Mouse (Mus musculus) kidney, embryonic 16.5 days (tissue): ENCODE results near the gene Timeless. TPM values are rescaled to one million over a fixed set of nuclear protein-coding genes. Genes with fewer than 3 reads are reported as not detected.
A peak's percentile ranks its signal among the peaks of the same experiment; 100 is the strongest.
"Not testable (repeated sequence)": the region's sequence is repeated elsewhere in the genome, so short reads cannot be mapped to it uniquely, and the experiment has no call there.

Source experiments
- ATAC-seq: fragments of 200-750 bp; cut with Nextera tagmentation; 2 replicates; pipeline ENCODE4 v1.8.0; 2017; ENCODE audit warnings: moderate TSS enrichment; ENCODE audit not compliant: low FRiP score, low TSS enrichment
- H3K27ac ChIP-seq: fragments of 300-500 bp; sonication (generic); 2 replicates; pipeline ENCODE4 v1.5.1; 2014; ENCODE audit warnings: low read length
- H3K27me3 ChIP-seq: fragments of 300-500 bp; sonication (generic); 2 replicates; pipeline ENCODE4 v1.6.1; 2014; ENCODE audit warnings: low read length, control low read depth, mixed read lengths; ENCODE audit not compliant: insufficient read depth
- H3K36me3 ChIP-seq: fragments of 300-500 bp; sonication (generic); 2 replicates; pipeline ENCODE4 v1.6.1; 2014; ENCODE audit warnings: low read length, control low read depth, mixed read lengths; ENCODE audit not compliant: insufficient read depth
- H3K4me1 ChIP-seq: fragments of 300-500 bp; sonication (generic); 2 replicates; pipeline ENCODE4 v1.6.1; 2014; ENCODE audit warnings: low read length, control low read depth, mixed read lengths; ENCODE audit not compliant: insufficient read depth
- H3K4me2 ChIP-seq: fragments of 300-500 bp; sonication (generic); replicated peaks from 2 replicates; pipeline ENCODE4 v1.6.1; 2014; ENCODE audit warnings: low read depth, low read length
- H3K4me3 ChIP-seq: fragments of 300-500 bp; sonication (generic); 2 replicates; pipeline ENCODE4 v1.5.1; 2014; ENCODE audit warnings: mild to moderate bottlenecking, low read length
- H3K9ac ChIP-seq: fragments of 300-500 bp; sonication (generic); replicated peaks from 2 replicates; pipeline ENCODE4 v1.6.1; 2014; ENCODE audit warnings: low read length
- H3K9me3 ChIP-seq: fragments of 300-500 bp; sonication (generic); 2 replicates; pipeline ENCODE4 v1.6.1; 2016; ENCODE audit warnings: low read length, control low read depth
- WGBS: fragments of 180-500 bp; shearing (Covaris S2); extraction: QIAGEN DNeasy Blood & Tissue Kit; methylation state at CpG from one replicate; pipeline ENCODE4 v1.1.7; 2014; 5-methylcytosine and 5-hydroxymethylcytosine counted together
- polyA plus RNA-seq: library from polyadenylated mRNA; unstranded; fragments of >200 nt; fragmentation: Nextera tagmentation; extraction: Ambion mirVana; gene quantifications from 2 replicates; pipeline ENCODE4 v1.2.1, GENCODE M21; 2015

Gene Timeless
- polyA plus RNA-seq: 64.5 and 68.2 TPM in 2 replicates

DNA sequence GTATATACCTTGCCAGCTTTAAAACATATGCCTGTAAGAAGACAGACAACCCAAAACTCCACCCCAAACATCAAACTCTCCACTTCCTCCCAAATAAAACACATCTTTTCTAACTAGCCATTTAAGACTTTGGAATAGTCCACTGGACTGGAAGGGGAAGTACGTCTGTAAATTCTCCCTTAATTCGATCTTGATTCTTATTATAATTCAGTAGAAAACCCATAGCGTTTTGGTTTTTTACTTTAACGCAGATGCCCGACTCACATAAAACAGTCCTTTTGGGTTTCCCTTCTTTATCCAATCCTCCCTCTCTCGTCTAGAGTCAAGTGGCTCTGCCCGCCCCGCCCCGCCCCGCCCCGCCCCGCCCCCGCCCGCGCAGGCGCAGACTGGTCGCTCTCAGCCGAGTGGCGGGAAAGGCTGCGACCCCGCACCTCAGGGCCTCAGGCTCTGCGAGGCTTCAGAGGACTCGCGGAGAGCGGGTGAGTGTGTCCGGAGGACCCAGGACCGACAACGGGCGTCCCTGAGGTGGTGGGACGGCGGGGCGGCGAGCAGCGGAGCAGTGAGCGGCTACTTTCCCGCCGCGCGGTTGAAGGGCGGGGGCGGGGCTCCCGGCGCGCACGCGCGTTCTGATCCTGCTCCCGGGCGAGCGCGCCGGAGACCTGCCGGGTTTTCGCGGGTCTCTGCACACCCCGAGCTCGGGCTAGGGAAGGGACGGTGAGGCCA, at the start of gene Timeless:
Gene Timeless, plus strand, starts transcription at position 369 of the 723 bp plus-strand sequence.
- Histone ChIP-seq H3K27ac (peak within 1 kb of the TSS; percentile 98), H3K4me1 (peaks cover 14% of the 10 kb centered on the region), H3K4me2 (peak within 1 kb of the TSS; percentile 85), H3K27me3 (no peaks in the 10 kb centered on the region), H3K9ac (peak within 1 kb of the TSS; percentile 88), H3K9me3 (no peaks in the 10 kb centered on the region), H3K36me3 (0 out of 2 replicates have a peak, but pooled peaks cover 5% of the 10 kb centered on the region), H3K4me3 (peak within 1 kb of the TSS; percentile 89)
- 0% methylated on average over 55 of the region's 58 CpGs for WGBS
- peak; percentile 91 for ATAC-seq

DNA sequence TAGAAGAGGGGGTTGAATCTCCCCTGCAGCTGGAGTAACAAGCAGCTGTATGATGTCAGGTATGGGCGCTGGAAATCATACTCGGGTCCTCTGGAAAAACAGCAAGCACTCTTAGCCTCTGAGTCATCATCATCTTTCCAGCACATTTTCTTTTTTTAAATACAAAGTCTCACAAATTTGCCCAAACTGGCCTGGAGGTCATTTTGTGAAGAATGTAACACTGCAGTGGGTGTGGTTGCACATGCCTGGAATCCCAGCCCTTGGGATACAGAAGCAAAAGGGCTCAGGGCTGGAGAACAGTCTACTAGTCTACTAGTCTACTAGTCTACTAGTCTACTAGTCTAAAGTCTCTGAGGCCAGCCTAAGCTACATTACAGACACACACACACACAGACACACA, 47.6 kb upstream of the Timeless start:
- Histone ChIP-seq H3K9ac (no peak overlapping the region), H3K4me3 (no peak overlapping the region), H3K36me3 (no peaks in the 10 kb centered on the region), H3K4me1 (peaks cover 9% of the 10 kb centered on the region), H3K4me2 (no peak overlapping the region), H3K27ac (no peak overlapping the region), H3K9me3 (no peaks in the 10 kb centered on the region), H3K27me3 (no peaks in the 10 kb centered on the region)
- WGBS: 80% methylated on average over 2 of the region's 2 CpGs
- no peak for ATAC-seq

DNA sequence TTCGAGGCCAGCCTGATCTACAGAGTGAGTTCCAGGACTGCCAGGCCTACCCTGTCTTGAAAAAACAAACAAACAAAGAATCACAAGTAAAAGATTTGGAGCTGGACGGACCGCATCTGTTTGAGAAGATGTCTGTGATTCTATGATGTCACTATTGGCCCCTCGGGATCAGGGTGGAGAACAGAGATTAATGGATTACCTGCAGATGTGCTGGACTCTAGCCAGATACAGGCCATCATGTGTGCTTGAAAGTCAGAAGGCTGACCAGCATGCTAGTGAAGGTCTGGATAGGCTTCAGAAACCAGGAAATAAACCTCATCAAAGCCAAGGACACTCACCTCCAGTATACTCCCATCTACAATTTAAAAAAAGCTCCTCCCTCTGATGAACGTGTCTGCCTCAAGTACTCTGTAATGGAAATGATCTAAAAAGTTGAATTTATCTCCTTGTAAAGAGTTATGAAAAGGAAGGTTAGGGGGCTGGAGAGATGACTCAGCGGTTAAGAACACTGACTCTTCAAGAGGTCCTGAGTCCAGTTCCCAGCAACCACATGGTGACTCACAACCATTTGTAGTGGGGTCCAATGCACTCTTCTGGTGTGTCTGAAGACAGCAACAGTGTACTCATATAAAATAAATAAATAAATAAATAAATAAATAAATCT, 46.5 kb upstream of the Timeless start:
- no peak overlapping the region for H3K9ac ChIP-seq
- H3K9me3 ChIP-seq: no peaks in the 10 kb centered on the region
- WGBS: 66% methylated on average over 6 of the region's 6 CpGs
- H3K27ac ChIP-seq: no peak overlapping the region
- H3K4me3 ChIP-seq: no peak overlapping the region
- peak; percentile 11; the same call in 1 of the 2 replicates for ATAC-seq
- no peaks in the 10 kb centered on the region for H3K4me1 ChIP-seq
- H3K36me3 ChIP-seq: no peaks in the 10 kb centered on the region
- H3K27me3 ChIP-seq: no peaks in the 10 kb centered on the region
- H3K4me2 ChIP-seq: no peak overlapping the region

DNA sequence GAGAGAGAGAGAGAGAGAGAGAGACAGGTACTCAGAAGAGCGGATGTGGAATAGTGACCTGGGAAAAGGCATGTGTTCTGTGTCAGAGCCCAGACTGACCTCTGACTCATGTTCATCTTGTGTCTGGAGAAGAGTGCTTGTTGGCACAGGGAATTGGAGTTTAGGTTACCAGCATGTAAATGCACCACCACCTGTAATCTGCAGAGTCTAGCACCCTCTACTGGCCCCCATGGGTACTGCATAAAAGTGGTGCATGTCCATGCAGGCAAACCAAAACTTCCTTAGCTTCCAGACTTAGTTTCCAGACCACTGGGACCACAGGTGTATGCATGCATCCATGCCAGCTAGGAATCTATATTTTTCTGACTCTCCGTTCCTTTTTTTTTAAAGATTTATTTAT, 45.9 kb upstream of the Timeless start:
- no peak overlapping the region for H3K9ac ChIP-seq
- no peaks in the 10 kb centered on the region for H3K9me3 ChIP-seq
- WGBS: 41% methylated on average over 2 of the region's 2 CpGs
- H3K27me3 ChIP-seq: no peaks in the 10 kb centered on the region
- no peaks in the 10 kb centered on the region for H3K4me1 ChIP-seq
- no peak overlapping the region for H3K27ac ChIP-seq
- no peak overlapping the region for H3K4me3 ChIP-seq
- H3K4me2 ChIP-seq: no peak overlapping the region
- ATAC-seq: peak; percentile 64; the same call in 1 of the 2 replicates
- H3K36me3 ChIP-seq: no peaks in the 10 kb centered on the region

DNA sequence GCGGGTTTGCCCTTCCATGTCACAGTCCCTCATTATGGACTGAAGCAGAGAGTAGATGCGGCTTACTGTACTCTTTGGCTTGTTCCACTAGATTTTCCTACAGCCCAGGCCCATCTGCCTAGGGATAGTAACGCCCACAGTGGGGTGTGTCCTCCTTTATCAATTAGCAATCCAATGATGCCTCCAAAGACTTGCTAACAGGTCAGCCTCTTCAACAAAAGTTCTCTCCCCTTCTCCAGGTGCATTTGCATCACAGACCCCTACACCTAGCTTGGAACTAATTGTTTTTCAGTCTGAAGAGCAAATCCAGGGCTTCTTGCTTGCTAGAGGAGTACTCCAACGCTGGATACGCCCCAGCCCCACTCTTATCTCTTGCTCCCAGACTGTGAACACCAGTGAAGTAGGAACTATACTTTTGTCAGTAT, 44.7 kb upstream of the Timeless start:
- no peaks in the 10 kb centered on the region for H3K4me1 ChIP-seq
- H3K27me3 ChIP-seq: no peaks in the 10 kb centered on the region
- H3K9me3 ChIP-seq: no peaks in the 10 kb centered on the region
- WGBS: 69% methylated on average over 5 of the region's 5 CpGs
- no peak overlapping the region for H3K27ac ChIP-seq
- no peak for ATAC-seq
- H3K9ac ChIP-seq: no peak overlapping the region
- no peaks in the 10 kb centered on the region for H3K36me3 ChIP-seq
- no peak overlapping the region for H3K4me3 ChIP-seq
- H3K4me2 ChIP-seq: no peak overlapping the region

DNA sequence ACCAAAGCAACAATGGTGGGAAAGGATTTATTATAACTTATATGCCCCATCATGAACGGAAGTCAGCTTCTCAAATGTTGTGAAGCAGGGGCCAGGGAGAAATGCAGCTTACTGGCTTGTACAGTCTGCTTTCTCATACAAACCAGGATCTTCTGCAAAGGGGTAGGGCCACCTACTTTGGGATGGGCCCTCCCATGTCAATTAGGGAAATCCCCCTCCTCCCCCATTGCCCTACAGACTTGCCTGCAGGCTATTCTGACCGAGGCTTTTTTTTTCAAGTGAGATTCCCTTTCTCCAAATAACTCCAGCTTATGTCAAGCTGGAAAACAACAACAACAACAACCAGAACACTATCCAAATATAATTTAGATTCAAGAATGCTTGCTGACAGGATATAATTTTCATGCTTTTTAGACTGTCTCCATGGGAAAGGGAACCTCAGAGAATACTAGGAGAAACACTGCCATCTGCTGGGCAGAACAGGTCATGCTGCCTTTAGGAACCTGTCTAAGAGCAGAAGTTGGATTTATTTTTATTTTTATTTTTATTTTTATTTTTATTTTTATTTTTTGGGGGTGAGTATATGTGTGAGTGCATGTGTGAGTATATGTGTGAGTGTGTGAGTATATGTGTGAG, 43.5 kb upstream of the Timeless start:
- no peaks in the 10 kb centered on the region for H3K9me3 ChIP-seq
- WGBS: 44% methylated on average over 2 of the region's 2 CpGs
- no peak overlapping the region for H3K4me3 ChIP-seq
- no peaks in the 10 kb centered on the region for H3K36me3 ChIP-seq
- no peaks in the 10 kb centered on the region for H3K27me3 ChIP-seq
- H3K27ac ChIP-seq: no peak overlapping the region
- H3K4me1 ChIP-seq: no peaks in the 10 kb centered on the region
- ATAC-seq: no peak
- H3K9ac ChIP-seq: no peak overlapping the region
- H3K4me2 ChIP-seq: no peak overlapping the region

DNA sequence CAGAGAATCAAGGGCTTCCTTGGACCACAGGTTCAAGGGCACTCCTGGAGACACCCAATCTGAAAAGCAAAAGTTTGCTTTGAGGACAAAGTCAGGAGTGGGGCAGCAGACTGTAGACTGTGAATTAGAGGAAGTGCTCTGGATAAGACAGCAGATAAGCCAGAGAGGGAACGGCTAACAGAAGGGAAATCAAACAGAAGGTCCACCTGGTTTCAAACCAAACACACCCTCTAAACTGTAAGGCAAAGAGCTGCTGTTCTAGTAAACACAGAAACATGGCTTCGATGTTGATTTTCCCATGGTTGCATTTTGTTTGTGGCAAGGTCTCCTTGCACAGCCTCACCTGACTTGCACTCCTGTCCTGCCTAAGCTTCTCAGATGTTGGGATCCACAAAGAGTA, 40.4 kb upstream of the Timeless start:
- Histone ChIP-seq H3K4me2 (no peak overlapping the region), H3K9me3 (no peaks in the 10 kb centered on the region), H3K4me3 (no peak overlapping the region), H3K4me1 (0 out of 2 replicates have a peak, but pooled peaks cover 4% of the 10 kb centered on the region), H3K36me3 (no peaks in the 10 kb centered on the region), H3K27me3 (peaks cover 17% of the 10 kb centered on the region), H3K9ac (no peak overlapping the region), H3K27ac (no peak overlapping the region)
- no peak for ATAC-seq
- WGBS: 74% methylated on average over 2 of the region's 2 CpGs

DNA sequence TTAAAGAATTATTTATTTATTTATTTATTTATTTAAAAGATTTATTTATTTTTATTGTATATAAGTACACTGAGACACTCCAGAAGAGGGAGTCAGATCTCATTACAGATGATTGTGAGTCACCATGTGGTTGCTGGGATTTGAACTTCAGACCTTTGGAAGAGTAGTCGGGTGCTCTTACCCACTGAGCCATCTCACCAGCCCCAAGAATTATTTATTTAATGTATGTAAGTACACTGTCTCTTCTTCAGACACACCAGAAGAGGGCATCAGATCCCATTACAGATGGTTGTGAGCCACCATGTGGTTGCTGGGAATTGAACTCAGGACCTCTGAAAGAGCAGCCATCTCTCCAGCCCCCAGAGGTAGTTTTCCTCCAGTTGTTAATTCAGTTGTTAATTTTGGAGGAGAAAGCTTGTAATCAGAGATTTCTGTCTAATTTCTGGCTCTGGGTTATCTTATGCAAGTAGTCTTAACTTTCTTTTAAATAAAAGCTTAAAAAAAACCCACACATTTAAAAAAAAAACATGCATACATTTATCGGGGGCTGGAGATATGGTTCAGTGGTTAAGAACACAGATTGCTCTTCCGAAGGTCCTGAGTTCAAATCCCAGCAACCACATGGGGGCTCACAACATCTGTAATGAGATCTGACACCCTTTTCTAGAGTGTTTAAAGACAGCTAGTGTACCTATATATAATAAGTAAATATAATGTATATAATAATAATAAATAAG, 39.7 kb upstream of the Timeless start:
- H3K4me1 ChIP-seq, H3K36me3 ChIP-seq, H3K9ac ChIP-seq, H3K27ac ChIP-seq, H3K4me2 ChIP-seq, ATAC-seq, H3K4me3 ChIP-seq, H3K9me3 ChIP-seq: not testable (repeated sequence)
- WGBS: 88% methylated on average over 3 of the region's 3 CpGs
- H3K27me3 ChIP-seq: peaks cover 17% of the 10 kb centered on the region

DNA sequence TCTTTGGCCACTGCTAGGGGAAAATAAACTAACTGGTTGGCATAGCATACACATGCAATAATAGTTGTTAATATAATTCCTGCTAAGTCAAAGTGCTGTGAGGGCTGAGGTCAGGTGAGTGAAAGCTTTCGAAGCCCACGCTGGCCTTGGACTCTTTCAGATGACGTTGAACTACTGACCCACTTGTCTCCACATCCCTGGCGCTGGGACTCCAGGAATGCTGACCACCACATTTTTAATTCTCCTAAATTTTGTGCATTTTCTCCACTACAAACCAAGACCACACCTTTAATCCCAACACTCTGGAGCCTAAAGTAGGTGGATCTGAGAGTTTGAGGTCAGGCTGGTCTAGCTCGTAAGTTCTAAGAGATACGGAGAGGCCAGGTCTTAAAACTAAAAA, 38.8 kb upstream of the Timeless start:
- Histone ChIP-seq H3K4me2 (no peak overlapping the region), H3K27me3 (peaks cover 17% of the 10 kb centered on the region), H3K9ac (no peak overlapping the region), H3K27ac (no peak overlapping the region), H3K4me1 (0 out of 2 replicates have a peak, but pooled peaks cover 4% of the 10 kb centered on the region), H3K36me3 (no peaks in the 10 kb centered on the region), H3K9me3 (no peaks in the 10 kb centered on the region), H3K4me3 (no peak overlapping the region)
- 90% methylated on average over 6 of the region's 6 CpGs for WGBS
- ATAC-seq: no peak
